Comparison of ENCODE assay signal across 10 mouse cellular contexts in the genomic region with DNA sequence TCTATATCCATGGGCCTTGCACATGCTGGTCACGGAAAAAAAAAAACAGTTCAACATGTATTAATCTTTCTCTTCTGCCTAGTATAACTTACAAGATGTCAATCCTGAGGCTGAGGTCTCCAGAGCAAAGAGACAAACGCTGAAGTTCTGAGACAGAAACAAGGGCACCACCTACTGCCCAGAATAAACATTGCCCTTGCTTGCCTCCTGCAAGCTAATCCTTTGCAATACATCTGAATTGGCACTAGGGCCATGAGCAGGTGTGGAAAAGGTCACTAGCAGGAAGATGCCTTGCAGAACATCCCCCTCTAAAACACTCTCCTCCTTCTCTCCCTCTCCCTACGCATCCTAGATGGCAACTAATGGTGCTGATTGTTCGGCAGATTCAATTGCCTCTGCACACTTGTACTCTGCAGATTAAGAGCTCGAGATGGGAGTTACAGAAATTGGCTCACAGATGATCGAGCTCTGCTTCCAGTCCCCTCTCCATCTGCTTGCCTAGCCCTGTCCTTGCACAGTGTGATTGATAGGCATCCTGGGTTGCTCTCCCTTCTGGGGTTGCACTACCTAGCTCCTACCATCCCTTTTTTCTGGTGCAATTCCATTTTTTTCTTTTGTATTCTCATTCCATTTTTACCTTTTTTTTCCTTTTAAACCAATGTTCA.
DNase-seq lines count a peak whose midpoint lies in the region; ATAC-seq and TF ChIP-seq lines count a peak whose summit lies in the region.
"Had no signal": no experiment of that assay in that cellular context is flagged by ENCODE, and none has a peak within 500 bp of the region (broad histone marks: within the 10 kb centered on the region; RNA-seq: fewer than 3 reads in every experiment).

No protein-coding gene starts in this region.

- no peaks in the 10 kb centered on the region for H3K36me3 ChIP-seq in ES-E14 (ENCODE audit: control insufficient read depth, insufficient read depth, low read length, poor library complexity, severe bottlenecking)
- no peaks in the 10 kb centered on the region for H3K36me3 ChIP-seq in kidney, embryonic 16.5 days (ENCODE audit: insufficient read depth, low read length)
- no peaks in the 10 kb centered on the region for H3K36me3 ChIP-seq in limb, embryonic 14.5 days (ENCODE audit: control insufficient read depth, insufficient read depth, low read length)
- H3K36me3 ChIP-seq: heart, embryonic 13.5 days; stomach, embryonic 15.5 days had no signal

- in situ Hi-C loops in ES-E14 (cut with MboI; ENCODE audit: low sequenced_read_pairs in 2 of 2, unreplicated experiment in 2 of 2), result no loop called here

- WGBS in kidney, embryonic 16.5 days, result 41% methylated on average over 6 of the region's 6 CpGs
- 51% methylated on average over 6 of the region's 6 CpGs for WGBS in limb, embryonic 14.5 days

- DNase-seq in A20 (ENCODE audit: low read depth, low spot score) (peak; percentile 33), ES-E14 (ENCODE audit: low read depth, low spot score) (peak; percentile 48)
- DNase-seq in cerebellum, adult 9-10 months, result peak; percentile 91
- DNase-seq in frontal cortex, postnatal 10 days (ENCODE audit: low spot score in 2 of 2), result peak; percentile 23 to 59
- DNase-seq in limb, embryonic 14.5 days (ENCODE audit: low spot score), result peak; percentile 35
- peak; percentile 79 for DNase-seq in retina, embryonic 14.5 days (ENCODE audit: low spot score)
- DNase-seq in yolk sac, embryonic 10.5 days (ENCODE audit: low spot score), result no peak

- H3K9me3 ChIP-seq in ES-E14 (ENCODE audit: control insufficient read depth, insufficient read depth, low read depth, low read length), result no peaks in the 10 kb centered on the region
- H3K9me3 ChIP-seq in kidney, embryonic 16.5 days (ENCODE audit: low read length), result no peaks in the 10 kb centered on the region
- no peaks in the 10 kb centered on the region for H3K9me3 ChIP-seq in limb, embryonic 14.5 days (ENCODE audit: control insufficient read depth, low read length)
- H3K9me3 ChIP-seq: heart, embryonic 13.5 days; stomach, embryonic 15.5 days had no signal

- no peaks in the 10 kb centered on the region for H3K27me3 ChIP-seq in kidney, embryonic 16.5 days (ENCODE audit: insufficient read depth, low read length)
- no peaks in the 10 kb centered on the region for H3K27me3 ChIP-seq in limb, embryonic 14.5 days (ENCODE audit: control insufficient read depth, insufficient read depth, low read length)
- H3K27me3 ChIP-seq: heart, embryonic 13.5 days; stomach, embryonic 15.5 days had no signal

- H3K27ac ChIP-seq in ES-E14 (ENCODE audit: insufficient read depth, low read depth, low read length, poor library complexity, severe bottlenecking), result no peak overlapping the region
- H3K27ac ChIP-seq in kidney, embryonic 16.5 days (ENCODE audit: low read length), result no peak overlapping the region
- H3K27ac ChIP-seq in limb, embryonic 14.5 days (replicated peaks; ENCODE audit: low read depth, low read length), result no peak overlapping the region
- H3K27ac ChIP-seq: heart, embryonic 13.5 days; stomach, embryonic 15.5 days had no signal

- ATAC-seq in kidney, embryonic 16.5 days (ENCODE audit: low FRiP score, low TSS enrichment), result peak; percentile 54; the same call in 1 of the 2 replicates
- no peak for ATAC-seq in limb, embryonic 14.5 days (ENCODE audit: low FRiP score, low read depth)

- H3K9ac ChIP-seq in ES-E14 (ENCODE audit: insufficient read depth, low read depth, low read length, poor library complexity, severe bottlenecking), result no peak overlapping the region
- H3K9ac ChIP-seq in kidney, embryonic 16.5 days (replicated peaks; ENCODE audit: low read length), result no peak overlapping the region
- H3K9ac ChIP-seq in limb, embryonic 14.5 days (ENCODE audit: low read depth, low read length, severe bottlenecking), result no peak overlapping the region
- H3K9ac ChIP-seq: heart, embryonic 13.5 days; stomach, embryonic 15.5 days had no signal

- H3K4me1 ChIP-seq in ES-E14 (ENCODE audit: control insufficient read depth in 2 of 2, insufficient read depth in 2 of 2, low read length in 2 of 2, poor library complexity in 1 of 2), result no peaks in the 10 kb centered on the region
- no peaks in the 10 kb centered on the region for H3K4me1 ChIP-seq in kidney, embryonic 16.5 days (ENCODE audit: insufficient read depth, low read length)
- H3K4me1 ChIP-seq in limb, embryonic 14.5 days (ENCODE audit: control insufficient read depth, insufficient read depth, low read length), result no peaks in the 10 kb centered on the region
- H3K4me1 ChIP-seq: heart, embryonic 13.5 days; stomach, embryonic 15.5 days had no signal

- no peak for TF ChIP-seq POLR2A in limb, embryonic 14.5 days (IDR thresholded peaks at IDR 0.05; ENCODE audit: borderline replicate concordance, extremely low read depth, insufficient read depth, insufficient read length)

- H3K4me2 ChIP-seq in kidney, embryonic 16.5 days (replicated peaks; ENCODE audit: low read depth, low read length), result no peak overlapping the region
- H3K4me2 ChIP-seq in limb, embryonic 14.5 days (replicated peaks; ENCODE audit: low read depth, low read length, severe bottlenecking), result no peak overlapping the region
- H3K4me2 ChIP-seq: heart, embryonic 13.5 days; stomach, embryonic 15.5 days had no signal

- H3K4me3 ChIP-seq in ES-E14 (ENCODE audit: insufficient read depth in 1 of 2, low read depth in 1 of 2, low read length in 2 of 2, poor library complexity in 1 of 2, severe bottlenecking in 1 of 2), result no peak overlapping the region
- H3K4me3 ChIP-seq in kidney, embryonic 16.5 days (ENCODE audit: low read length), result no peak overlapping the region
- no peak overlapping the region for H3K4me3 ChIP-seq in limb, embryonic 14.5 days (replicated peaks; ENCODE audit: low read length)
- H3K4me3 ChIP-seq: heart, embryonic 13.5 days; stomach, embryonic 15.5 days had no signal

TF ChIP-seq in ES-E14, 5 proteins besides CTCF, POLR2A, EP300 and RAD21:
- TF ChIP-seq ZC3H11A (IDR thresholded peaks at IDR 0.05; ENCODE audit: borderline replicate concordance, low read depth, low read length) (peak; percentile 80; the same call in 1 of the 2 replicates), HCFC1 (IDR thresholded peaks at IDR 0.05; ENCODE audit: borderline replicate concordance, insufficient read depth, low read length) (no peak)
